Mouse (Mus musculus): ENCODE data around the gene Capza1. TPM values are rescaled to one million over a fixed set of nuclear protein-coding genes. Genes with fewer than 3 reads are reported as not detected.
A peak's percentile ranks its signal among the peaks of the same experiment; 100 is the strongest.

The Capza1 gene
- total RNA-seq, 2 experiments from 2014 or later = 73.6 to 127 TPM

DNA sequence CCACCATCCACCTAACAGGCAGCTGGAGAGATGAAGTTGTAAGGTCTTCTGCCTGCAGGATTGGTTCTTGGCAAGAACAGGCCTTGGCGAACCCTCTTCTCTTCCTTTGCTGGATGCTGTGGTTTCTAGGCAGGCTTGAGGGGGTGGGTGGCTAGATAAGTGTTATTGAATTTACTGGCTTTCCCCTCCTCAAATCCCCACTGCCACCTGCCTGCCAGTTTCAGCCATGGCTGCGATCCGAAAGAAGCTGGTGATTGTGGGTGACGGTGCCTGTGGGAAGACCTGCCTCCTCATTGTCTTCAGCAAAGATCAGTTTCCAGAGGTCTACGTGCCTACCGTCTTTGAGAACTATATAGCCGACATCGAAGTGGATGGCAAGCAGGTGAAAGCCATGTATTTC lies 72.6 kb downstream of the Capza1 start:
- ATAC-seq (replicated peaks; ENCODE audit: low FRiP score, poor library complexity, severe bottlenecking) = no peak

DNA sequence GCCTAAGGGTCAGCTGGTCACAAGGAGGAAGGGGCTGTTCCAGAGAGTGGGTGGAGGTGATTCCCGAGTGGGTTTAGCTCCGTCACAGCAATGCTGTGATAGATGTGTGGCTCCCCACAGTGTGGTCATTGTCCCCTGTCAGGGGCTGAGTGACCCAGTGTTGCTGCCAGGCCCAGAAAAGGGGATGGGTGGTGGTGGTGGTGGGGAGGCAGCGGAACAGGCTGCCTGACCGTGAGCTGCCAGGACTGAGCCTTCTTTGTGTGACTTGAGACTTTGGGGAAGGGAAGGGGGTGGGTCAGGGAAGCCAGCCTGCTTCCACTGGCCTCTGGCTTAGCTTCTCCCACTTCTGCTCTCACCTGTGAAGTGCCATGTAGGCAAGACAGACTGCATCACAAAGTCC lies 73.3 kb downstream of the Capza1 start:
- no peak for ATAC-seq (replicated peaks; ENCODE audit: low FRiP score, poor library complexity, severe bottlenecking)

GRCm38 (mm10) chr3:104790401-104790937 lies 73.8 kb downstream of the Capza1 start:
- ATAC-seq (replicated peaks; ENCODE audit: low FRiP score, poor library complexity, severe bottlenecking) = no peak

GRCm38 (mm10) chr3:104789822-104790221 lies 74.5 kb downstream of the Capza1 start:
- ATAC-seq (replicated peaks; ENCODE audit: low FRiP score, poor library complexity, severe bottlenecking) = no peak

DNA sequence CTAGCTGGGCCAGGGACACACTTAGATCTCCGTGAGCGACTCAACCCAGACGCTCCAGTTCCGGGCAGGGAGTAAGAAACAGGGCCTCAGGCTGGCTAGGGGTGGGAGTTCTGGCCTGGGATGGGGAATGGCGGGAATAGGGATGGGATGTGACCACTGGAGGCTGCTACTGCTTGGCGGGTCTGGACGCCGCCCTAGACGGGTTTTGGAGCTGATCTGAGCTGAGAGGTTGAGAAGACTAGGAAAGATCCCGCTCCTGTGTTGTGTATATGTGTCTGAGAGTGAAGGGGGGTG lies 75.0 kb downstream of the Capza1 start:
- no peak for ATAC-seq (replicated peaks; ENCODE audit: low FRiP score, poor library complexity, severe bottlenecking)

DNA sequence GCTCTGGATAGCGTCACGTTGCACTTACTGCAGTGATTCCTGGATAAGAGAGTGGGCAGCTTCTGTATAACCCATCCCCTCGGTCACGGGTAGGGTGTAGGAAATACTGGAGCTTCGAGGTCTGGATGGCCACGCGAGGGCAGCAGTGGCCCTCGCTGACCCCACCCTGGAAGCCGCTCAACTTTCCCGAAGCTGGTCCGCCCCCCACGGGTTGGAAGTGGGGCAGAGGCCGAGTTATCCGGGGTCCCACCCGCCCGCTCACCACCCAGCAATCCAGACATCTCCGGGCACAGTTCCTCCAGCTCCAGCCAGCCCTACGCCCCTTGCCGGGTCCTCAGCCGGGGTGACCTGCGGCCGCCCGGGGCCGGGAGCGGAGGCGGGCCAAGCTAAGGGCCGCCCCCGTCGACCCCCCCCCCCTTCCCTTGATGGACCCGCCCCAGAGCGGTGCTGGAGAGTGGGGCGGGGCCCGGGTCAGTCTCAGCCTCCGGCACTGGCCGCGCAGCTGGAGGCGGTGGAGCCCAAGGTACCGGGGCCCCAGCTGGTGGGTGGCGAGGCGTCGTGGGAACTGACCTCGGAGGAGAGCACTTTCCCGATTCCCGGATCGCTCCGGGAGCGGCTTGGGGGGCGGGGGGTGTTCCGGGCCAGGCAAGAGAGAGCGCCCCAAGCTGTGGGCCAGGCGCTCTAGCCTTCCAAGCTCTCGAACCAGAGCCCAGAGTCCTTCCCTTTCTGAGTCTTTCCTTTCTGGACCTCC lies 75.6 kb downstream of the Capza1 start:
- ATAC-seq (replicated peaks; ENCODE audit: low FRiP score, poor library complexity, severe bottlenecking) = no peak

- no peak for ATAC-seq (replicated peaks; ENCODE audit: low FRiP score, poor library complexity, severe bottlenecking)
These were observed 76.2 kb downstream of the Capza1 start, which contains the start of gene Rhoc for GRCm38 (mm10) chr3:104788075-104788474. Rhoc (plus strand) TSS chr3:104788375.

GRCm38 (mm10) chr3:104785284-104785683 lies 79.0 kb downstream of the Capza1 start:
- ATAC-seq (replicated peaks; ENCODE audit: low FRiP score, poor library complexity, severe bottlenecking) = no peak

- no peak for ATAC-seq (replicated peaks; ENCODE audit: low FRiP score, poor library complexity, severe bottlenecking)
These were observed 80.3 kb downstream of the Capza1 start for GRCm38 (mm10) chr3:104783971-104784500.

- ATAC-seq (replicated peaks; ENCODE audit: low FRiP score, poor library complexity, severe bottlenecking) = no peak
These were observed 82.1 kb downstream of the Capza1 start for GRCm38 (mm10) chr3:104782061-104782681.

- no peak for ATAC-seq (replicated peaks; ENCODE audit: low FRiP score, poor library complexity, severe bottlenecking)
These were observed 82.8 kb downstream of the Capza1 start, which contains the start of gene Fam19a3 for GRCm38 (mm10) chr3:104781471-104781903. Fam19a3 (minus strand) TSS chr3:104781840.

DNA sequence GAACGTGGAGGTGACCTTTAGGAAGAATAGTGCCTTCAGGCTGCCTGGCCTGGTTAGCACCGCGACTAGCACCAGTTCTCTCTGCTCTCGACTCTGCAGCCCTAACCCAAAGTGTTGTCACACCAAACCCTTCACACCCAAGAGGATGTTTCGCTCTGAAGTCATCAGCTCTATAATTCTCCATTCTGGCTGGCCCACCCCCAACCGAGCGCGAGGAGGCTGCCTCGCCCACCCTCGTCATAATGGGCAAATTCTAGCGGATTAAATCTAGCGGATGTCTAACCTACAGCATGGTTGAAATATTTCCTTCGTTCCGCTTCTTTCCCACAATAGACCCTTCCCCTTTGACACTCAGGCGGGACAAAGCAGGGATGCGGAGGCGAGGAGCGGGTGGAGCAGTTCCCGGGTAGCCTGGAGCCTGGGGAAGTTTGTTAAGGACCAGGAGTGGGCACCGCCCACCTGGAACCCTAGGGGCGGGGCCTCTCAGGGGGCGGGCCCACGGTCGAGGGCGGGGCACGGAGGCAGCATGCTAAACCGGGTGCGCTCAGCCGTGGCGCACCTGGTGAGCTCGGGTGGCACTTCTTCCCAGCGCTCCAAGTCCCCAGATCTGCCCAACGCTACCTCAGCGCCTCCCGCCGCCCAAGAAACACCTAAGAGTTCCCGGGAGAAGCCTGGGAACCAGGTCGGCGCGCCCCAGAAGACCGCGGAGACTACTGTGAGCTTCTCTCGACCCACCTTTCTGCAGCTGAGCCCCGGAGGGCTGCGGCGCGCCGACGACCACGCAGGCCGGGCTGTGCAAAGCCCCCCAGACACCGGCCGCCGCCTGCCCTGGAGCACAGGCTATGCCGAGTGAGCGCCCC lies 83.5 kb downstream of the Capza1 start, which contains the start of gene Ppm1j:
Gene Ppm1j, plus strand, starts transcription at position 496 of the 860 bp plus-strand sequence.
- ATAC-seq (replicated peaks; ENCODE audit: low FRiP score, poor library complexity, severe bottlenecking) = peak; percentile 58; the same call in 1 of the 2 replicates

- ATAC-seq (replicated peaks; ENCODE audit: low FRiP score, poor library complexity, severe bottlenecking) = peak; percentile 62
These were observed 84.4 kb downstream of the Capza1 start for GRCm38 (mm10) chr3:104779949-104780348.

- no peak for ATAC-seq (replicated peaks; ENCODE audit: low FRiP score, poor library complexity, severe bottlenecking)
These were observed 87.0 kb downstream of the Capza1 start for GRCm38 (mm10) chr3:104777342-104777741.

DNA sequence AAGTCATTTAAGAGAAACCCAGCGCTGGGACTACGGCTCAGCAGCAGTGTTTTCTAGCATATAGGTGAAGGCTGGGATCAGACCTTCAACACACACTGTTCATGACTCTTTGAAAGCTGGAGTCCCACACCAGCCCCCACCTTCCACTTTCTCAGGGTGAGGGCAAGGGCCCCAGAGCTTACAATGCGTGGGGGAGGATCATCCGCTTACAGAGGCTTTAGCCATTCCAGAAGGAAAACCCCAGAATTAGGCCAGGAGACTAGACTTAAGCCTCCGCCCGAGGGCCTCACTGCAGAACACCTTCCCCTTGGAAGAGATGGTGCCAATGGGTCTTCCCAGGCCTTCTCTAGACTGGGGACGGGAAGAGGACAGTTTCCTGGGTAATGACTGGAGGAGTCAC lies 91.0 kb downstream of the Capza1 start:
- ATAC-seq (replicated peaks; ENCODE audit: low FRiP score, poor library complexity, severe bottlenecking) = no peak

Other genes with a start within 250 kb of the Capza1 start
- gene Slc16a1, start 225.8 kb downstream of the Capza1 start, total RNA-seq (2015; ENCODE audit: low replicate concordance) = 334 and 364 TPM in 2 replicates
- 431 and 500 TPM in 2 replicates for gene Slc16a1, start 225.8 kb downstream of the Capza1 start, total RNA-seq (2017; ENCODE audit: low replicate concordance)
- not detected in 2 replicates for gene Ppm1j, start 83.4 kb downstream of the Capza1 start, total RNA-seq (2015; ENCODE audit: low replicate concordance)
- gene Ppm1j, start 83.4 kb downstream of the Capza1 start, total RNA-seq (2017; ENCODE audit: low replicate concordance) = not detected in 2 replicates
- gene Fam19a3, start 82.7 kb downstream of the Capza1 start, total RNA-seq (2015; ENCODE audit: low replicate concordance) = not detected in 2 replicates
- not detected in 2 replicates for gene Fam19a3, start 82.7 kb downstream of the Capza1 start, total RNA-seq (2017; ENCODE audit: low replicate concordance)
- gene Rhoc, start 76.1 kb downstream of the Capza1 start, total RNA-seq (2015; ENCODE audit: low replicate concordance) = not detected in 2 replicates
- gene Rhoc, start 76.1 kb downstream of the Capza1 start, total RNA-seq (2017; ENCODE audit: low replicate concordance) = 3.9 TPM in 1 of 2 replicates, not detected in the other
- 2.1 and 2.9 TPM in 2 replicates for gene Mov10, start 45.9 kb downstream of the Capza1 start, total RNA-seq (2015; ENCODE audit: low replicate concordance)
- 0.64 and 3.6 TPM in 2 replicates for gene Mov10, start 45.9 kb downstream of the Capza1 start, total RNA-seq (2017; ENCODE audit: low replicate concordance)
- gene St7l, start 500 bp downstream of the Capza1 start, total RNA-seq (2015; ENCODE audit: low replicate concordance) = 18.9 and 28.1 TPM in 2 replicates
- gene St7l, start 500 bp downstream of the Capza1 start, total RNA-seq (2017; ENCODE audit: low replicate concordance) = 6.4 and 19.6 TPM in 2 replicates
- gene Wnt2b, start 97.4 kb upstream of the Capza1 start, total RNA-seq (2015; ENCODE audit: low replicate concordance) = not detected in 2 replicates
- gene Wnt2b, start 97.4 kb upstream of the Capza1 start, total RNA-seq (2017; ENCODE audit: low replicate concordance) = not detected in 2 replicates
- gene Cttnbp2nl, start 188.6 kb upstream of the Capza1 start, total RNA-seq (2015; ENCODE audit: low replicate concordance) = 0.36 and 1.3 TPM in 2 replicates
- 0.30 and 0.51 TPM in 2 replicates for gene Cttnbp2nl, start 188.6 kb upstream of the Capza1 start, total RNA-seq (2017; ENCODE audit: low replicate concordance)
- not detected in 2 replicates for gene 4930564D02Rik, start 202.3 kb upstream of the Capza1 start, total RNA-seq (2015; ENCODE audit: low replicate concordance)
- not detected in 2 replicates for gene 4930564D02Rik, start 202.3 kb upstream of the Capza1 start, total RNA-seq (2017; ENCODE audit: low replicate concordance)

Measured in erythroid progenitor cell, adult 5-6 weeks (primary cell).